Mouse (Mus musculus) urinary bladder, postnatal 25 days (tissue): Measurements from ENCODE around the gene Efemp2.

Experiments
- DNase-seq: peaks from one replicate; pipeline ENCODE4 v3.0.0; 2022; ENCODE audit warnings: low spot score

Efemp2 gene

GRCm38 (mm10) chr19:5455037-5455436, 18.7 kb upstream of the Efemp2 start:
- no peak for DNase-seq

GRCm38 (mm10) chr19:5455568-5455967, 18.2 kb upstream of the Efemp2 start:
- DNase-seq: no peak

DNA sequence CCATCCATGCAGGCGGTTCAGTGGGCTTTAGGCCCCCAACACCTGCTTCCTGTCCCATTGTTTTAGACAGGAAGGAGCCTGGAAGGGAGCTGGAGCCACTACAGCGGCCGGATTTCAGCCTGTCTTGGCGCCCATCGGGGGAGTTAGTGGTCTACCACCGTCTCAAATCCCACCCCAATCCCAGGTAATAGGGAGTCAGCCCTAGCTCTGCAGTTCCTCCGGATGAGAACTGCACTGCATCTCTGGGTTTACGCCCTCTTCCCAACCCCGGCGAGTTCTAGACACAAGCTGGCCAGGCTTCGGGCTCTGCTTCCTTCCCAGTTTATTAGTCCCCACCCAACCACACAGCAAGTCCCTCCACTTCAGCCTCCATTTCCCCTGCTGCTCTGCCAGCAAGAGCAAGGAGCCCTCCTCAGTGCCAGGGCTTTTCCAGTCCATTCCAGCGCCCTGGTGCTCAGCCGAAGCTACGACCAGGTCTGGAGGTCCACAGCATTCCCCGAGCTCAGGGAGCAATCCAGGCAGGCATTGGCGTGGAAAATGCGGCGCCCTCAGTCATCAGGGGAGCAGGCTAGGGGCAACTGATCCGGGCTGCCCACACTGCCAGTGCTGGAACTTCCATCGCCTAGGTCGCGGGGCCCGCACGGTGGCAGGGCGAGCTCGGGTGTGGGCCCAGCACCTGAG, 17.4 kb upstream of the Efemp2 start:
- DNase-seq: no peak

- peak; percentile 94 for DNase-seq
Measured at GRCm38 (mm10) chr19:5456922-5457745, 16.6 kb upstream of the Efemp2 start.

GRCm38 (mm10) chr19:5457746-5458442, 15.9 kb upstream of the Efemp2 start, which contains the start of gene Ccdc85b:
TSS of gene Ccdc85b (minus strand) at chr19:5457894.
- no peak for DNase-seq

GRCm38 (mm10) chr19:5459019-5459418, 14.7 kb upstream of the Efemp2 start:
- DNase-seq: no peak

- DNase-seq: no peak
Measured at GRCm38 (mm10) chr19:5459896-5460295, 13.9 kb upstream of the Efemp2 start.

GRCm38 (mm10) chr19:5460465-5460911, 13.3 kb upstream of the Efemp2 start, which contains the start of gene Fibp:
TSS of gene Fibp (plus strand) at chr19:5460615.
- peak; percentile 85 for DNase-seq

- no peak for DNase-seq
Measured at GRCm38 (mm10) chr19:5461411-5461810, 12.3 kb upstream of the Efemp2 start.

- DNase-seq: no peak
Measured at GRCm38 (mm10) chr19:5463212-5463611, 10.5 kb upstream of the Efemp2 start.

GRCm38 (mm10) chr19:5463791-5464562, 9.8 kb upstream of the Efemp2 start:
- DNase-seq: no peak

DNA sequence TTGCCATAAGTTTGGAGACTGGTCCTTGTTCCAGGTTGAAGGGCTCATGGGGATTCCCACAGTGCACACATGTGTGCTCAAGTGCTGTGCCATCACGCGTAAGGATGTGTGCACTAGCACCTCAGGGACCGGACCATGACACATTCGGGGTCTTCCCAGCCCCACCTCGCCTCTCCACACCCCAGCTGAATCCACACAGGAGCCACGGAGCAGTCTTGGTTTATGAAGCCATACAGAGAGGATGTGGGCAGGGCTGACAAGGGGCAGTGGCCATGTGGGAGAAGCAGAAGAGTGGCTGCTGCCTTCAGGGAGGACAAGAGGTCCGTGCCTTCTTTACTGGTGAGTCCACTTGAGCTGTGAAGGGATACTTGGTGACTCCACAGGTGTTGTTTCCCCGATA, 8.7 kb upstream of the Efemp2 start:
- DNase-seq: no peak

DNA sequence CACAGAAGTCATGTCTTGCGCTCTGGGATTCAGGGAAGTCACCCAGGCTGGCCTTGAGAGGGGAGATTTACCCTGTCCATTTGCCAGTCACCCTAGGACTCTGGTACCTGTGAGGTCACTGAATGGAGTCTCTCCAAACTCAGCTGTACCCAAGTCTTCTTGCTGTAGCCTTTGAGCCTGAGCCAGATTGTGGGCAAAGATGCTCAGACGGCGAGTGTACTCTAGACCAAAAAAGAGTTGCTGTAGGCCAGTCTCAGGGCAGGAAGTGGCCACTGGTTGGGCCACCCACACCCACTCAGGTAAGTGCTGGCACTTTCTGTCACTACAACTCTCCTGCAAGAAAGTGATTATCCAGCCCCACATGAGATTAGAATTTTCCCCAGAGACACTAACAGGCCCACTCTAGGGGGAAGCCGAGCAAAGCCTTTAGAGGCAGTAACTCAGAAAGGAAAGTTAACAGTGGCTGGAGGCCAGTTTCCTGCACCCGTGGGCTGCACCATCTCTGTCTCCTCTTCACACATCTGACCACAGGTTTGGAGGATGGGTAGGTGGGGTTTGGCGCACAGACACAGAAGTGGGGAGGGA, 6.7 kb upstream of the Efemp2 start:
- no peak for DNase-seq

DNA sequence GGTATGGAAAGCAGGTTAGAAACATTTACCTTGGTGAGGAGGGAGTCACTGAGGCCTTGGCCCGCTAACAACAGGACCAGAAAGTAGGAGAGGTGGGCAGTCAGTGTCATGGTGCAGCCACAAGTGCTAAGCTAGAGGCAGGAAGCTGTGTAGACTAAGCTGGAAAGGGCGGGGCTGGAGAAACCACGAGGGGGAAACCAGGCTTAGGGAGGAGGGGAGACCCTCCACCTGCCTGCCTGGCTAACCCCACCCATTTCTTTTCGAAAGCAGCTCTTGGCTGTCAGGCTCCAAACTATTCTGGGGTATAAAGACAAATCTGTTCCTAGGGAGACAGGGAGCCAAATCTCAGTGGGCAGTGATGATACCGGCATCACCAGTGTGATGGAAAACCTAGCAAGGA, 5.4 kb upstream of the Efemp2 start, which contains the start of gene Ctsw:
Gene Ctsw, minus strand, starts transcription at position 134 of the 400 bp plus-strand sequence.
- no peak for DNase-seq

GRCm38 (mm10) chr19:5471846-5472245, 1.9 kb upstream of the Efemp2 start:
- no peak for DNase-seq

DNA sequence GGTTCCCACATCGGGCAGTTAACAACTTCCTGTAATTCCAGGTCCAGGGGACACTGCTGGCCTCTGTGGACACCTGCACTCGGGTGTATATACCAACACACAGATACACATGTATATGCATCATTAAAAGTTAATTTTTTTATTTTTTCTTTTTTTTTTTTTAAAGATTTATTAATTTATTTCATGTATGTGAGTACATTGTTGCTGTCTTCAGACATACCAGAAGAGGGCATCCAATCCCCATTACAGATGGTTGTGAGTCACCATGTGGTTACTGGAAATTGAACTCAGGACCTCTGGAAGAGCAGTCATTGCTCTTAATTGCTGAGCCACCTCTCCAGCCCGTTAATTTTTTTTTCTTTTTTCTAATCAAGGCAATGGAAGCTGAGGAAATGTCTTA, 897 bp upstream of the Efemp2 start:
- DNase-seq: no peak

GRCm38 (mm10) chr19:5474281-5475068, 721 bp downstream of the Efemp2 start:
- peak; percentile 42 for DNase-seq

DNA sequence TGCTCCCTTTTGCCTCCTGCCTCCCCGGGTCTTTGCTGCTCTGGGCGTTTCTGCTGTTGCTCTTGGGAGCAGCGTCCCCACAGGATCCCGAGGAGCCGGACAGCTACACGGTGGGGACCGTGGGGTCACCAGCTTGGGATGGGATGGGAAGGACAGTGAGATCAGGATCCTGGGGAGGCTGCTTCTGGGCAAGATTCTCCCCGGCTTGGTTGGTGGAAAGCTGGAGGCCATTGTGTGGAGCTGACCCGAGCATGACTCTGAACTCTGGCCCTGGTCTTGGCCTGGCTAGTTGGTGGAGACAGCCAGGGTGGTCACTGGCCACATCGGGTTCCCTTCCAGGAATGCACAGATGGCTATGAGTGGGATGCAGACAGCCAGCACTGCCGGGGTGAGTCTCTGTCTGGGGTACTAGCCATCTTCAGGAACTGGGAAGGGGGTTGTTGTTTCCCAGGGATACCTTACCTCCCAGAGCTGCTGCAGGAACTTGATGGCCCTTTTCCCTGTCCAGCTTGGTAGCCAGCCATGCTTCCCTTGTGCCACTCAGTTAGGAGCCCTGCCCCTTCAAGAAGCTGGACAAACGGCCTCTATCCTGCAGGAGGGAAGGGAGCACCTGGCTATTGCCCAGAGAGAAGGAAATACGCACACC, 1.4 kb downstream of the Efemp2 start:
- no peak for DNase-seq

DNA sequence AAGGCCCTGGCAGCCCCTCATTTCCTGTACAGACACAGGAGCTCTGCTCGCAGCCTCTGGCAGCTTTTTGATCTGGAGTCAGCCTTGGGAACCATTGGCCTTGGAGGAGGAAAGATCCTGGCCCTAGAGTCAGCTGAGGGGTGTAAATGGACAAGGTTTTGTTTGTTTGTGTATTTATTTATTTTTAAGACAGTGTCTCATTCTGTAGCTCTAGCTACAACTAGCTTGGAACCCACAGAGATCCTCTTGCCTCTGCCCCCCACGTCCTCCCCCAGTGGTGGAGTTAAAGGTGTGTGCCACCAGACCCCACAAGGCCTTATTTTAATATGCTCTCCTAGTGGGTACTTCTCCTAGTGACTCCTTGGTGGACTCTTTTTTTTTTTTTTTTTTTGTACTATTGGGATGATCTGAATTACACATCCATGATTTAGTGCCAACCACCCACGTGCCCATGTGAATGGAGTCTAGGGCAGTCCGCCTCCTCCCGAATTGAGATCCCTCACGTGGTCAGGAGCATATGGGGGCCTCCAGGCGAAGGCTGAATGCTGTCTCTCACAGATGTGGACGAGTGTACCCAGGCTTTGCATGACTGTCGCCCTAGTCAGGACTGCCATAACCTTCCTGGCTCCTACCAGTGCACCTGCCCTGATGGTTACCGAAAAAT, 3.4 kb downstream of the Efemp2 start:
- no peak for DNase-seq
